Mouse (Mus musculus): ENCODE data around the gene Prr22.

Gene Prr22

GRCm38 (mm10) chr17:56808518-56808917 lies 38.5 kb downstream of the Prr22 start:
- ATAC-seq (ENCODE audit: low TSS enrichment): peak; percentile 97

- no peak for ATAC-seq (ENCODE audit: low TSS enrichment)
These were observed 40.2 kb downstream of the Prr22 start for GRCm38 (mm10) chr17:56810245-56810644.

- ATAC-seq (ENCODE audit: low TSS enrichment): peak; percentile 90
These were observed 44.4 kb downstream of the Prr22 start for GRCm38 (mm10) chr17:56814316-56815056.

GRCm38 (mm10) chr17:56815057-56815345 lies 45.0 kb downstream of the Prr22 start:
- ATAC-seq (ENCODE audit: low TSS enrichment): no peak

- no peak for ATAC-seq (ENCODE audit: low TSS enrichment)
These were observed 48.1 kb downstream of the Prr22 start for GRCm38 (mm10) chr17:56818067-56818636.

- ATAC-seq (ENCODE audit: low TSS enrichment): no peak
These were observed 49.0 kb downstream of the Prr22 start for GRCm38 (mm10) chr17:56819032-56819545.

GRCm38 (mm10) chr17:56819694-56820111 lies 49.7 kb downstream of the Prr22 start:
- ATAC-seq (ENCODE audit: low TSS enrichment): peak; percentile 57; the same call in 1 of the 2 replicates
